Mouse (Mus musculus) hematopoietic stem cell, adult 5-6 weeks (primary cell): Measurements from ENCODE around the gene Epb41l1. TPM values are rescaled to one million over a fixed set of nuclear protein-coding genes. Genes with fewer than 3 reads are reported as not detected.

Experiments used
- total RNA-seq: library from RNA; stranded (forward); fragments of 172-1452, 232-1000 nt; gene quantifications from 2 replicates; pipeline ENCODE4 v1.2.3, GENCODE M21; 2017

The Epb41l1 gene
- total RNA-seq, 1 experiment from 2014 or later: 2.3 TPM

Other genes with a start within 250 kb of the Epb41l1 start
- 988 and 1,114 TPM in 2 replicates for gene Rbm39, start 240.7 kb upstream of the Epb41l1 start, total RNA-seq
- gene Phf20, start 224.4 kb upstream of the Epb41l1 start, total RNA-seq: 65.4 and 111 TPM in 2 replicates
- gene Cnbd2, start 108.6 kb upstream of the Epb41l1 start, total RNA-seq: 3.8 and 10.5 TPM in 2 replicates
- 20.2 and 27.3 TPM in 2 replicates for gene Scand1, start 108.2 kb upstream of the Epb41l1 start, total RNA-seq
- gene Aar2, start 126.7 kb downstream of the Epb41l1 start, total RNA-seq: 10.4 and 10.6 TPM in 2 replicates
- gene Dlgap4, start 192.8 kb downstream of the Epb41l1 start, total RNA-seq: 14.3 and 23.2 TPM in 2 replicates